Mouse (Mus musculus): Measurements from ENCODE around the gene Tsg101. TPM values are rescaled to one million over a fixed set of nuclear protein-coding genes. Genes with fewer than 3 reads are reported as not detected.

The Tsg101 gene
- polyA plus RNA-seq, 1 experiment from 2014 or later: 127 TPM

GRCm38 (mm10) chr7:46922075-46922474 lies 2.3 kb upstream of the Tsg101 start:
- DNase-seq (ENCODE audit: low spot score) (no peak), ATAC-seq (ENCODE audit: low FRiP score, low TSS enrichment) (no peak)
- Histone ChIP-seq H3K9ac (ENCODE audit: low read length) (no peak overlapping the region), H3K4me2 (replicated peaks; ENCODE audit: low read depth) (no peak overlapping the region), H3K36me3 (ENCODE audit: control insufficient read depth, insufficient read depth, low read length) (no peaks in the 10 kb centered on the region), H3K27ac (replicated peaks) (no peak overlapping the region), H3K4me3 (ENCODE audit: low read depth, low read length) (no peak overlapping the region), H3K9me3 (ENCODE audit: control insufficient read depth, low read length) (no peaks in the 10 kb centered on the region), H3K4me1 (replicated peaks; ENCODE audit: control insufficient read depth, insufficient read depth) (no peaks in the 10 kb centered on the region; the same call in none of the 2 replicates), H3K27me3 (ENCODE audit: control insufficient read depth, insufficient read depth, low read length) (no peaks in the 10 kb centered on the region)
- TF ChIP-seq CTCF (IDR thresholded peaks at IDR 0.05; ENCODE audit: low read depth): no peak
- no peak for TF ChIP-seq EP300 (optimal IDR thresholded peaks at IDR 0.05)
- 60% methylated on average over 4 of the region's 4 CpGs for WGBS

DNA sequence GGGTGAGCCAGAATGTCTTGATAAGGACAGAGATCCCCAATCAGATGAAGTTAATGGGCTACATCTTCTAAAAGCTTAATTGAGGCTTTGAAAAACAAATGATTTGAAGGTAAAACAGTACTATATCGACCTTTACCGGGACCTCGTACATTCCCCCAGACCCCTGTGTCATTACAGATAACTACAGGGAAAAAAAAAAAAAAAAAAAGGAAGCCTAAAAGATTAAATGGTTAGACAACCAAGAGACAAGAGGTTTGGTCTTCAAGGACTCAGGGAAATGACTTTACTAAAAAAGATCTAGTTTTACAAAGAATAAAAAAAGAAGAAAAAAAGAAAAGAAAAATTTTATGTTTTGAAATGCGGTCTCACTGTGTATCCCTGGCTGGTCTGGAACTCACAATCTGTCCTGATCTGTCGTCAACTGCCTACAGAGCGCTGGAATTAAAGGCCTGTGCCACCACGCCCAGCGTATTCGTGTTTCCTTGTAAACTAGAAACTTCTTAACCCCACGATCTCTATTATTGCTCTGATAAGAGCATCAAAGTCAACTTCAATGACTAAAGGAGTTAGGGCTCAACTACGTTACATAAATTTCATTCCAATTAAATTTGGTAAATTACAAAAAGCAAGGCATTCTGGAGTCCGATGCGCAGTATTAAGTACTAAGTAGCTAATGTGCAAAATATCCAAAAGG lies 944 bp downstream of the Tsg101 start:
- Histone ChIP-seq H3K4me1 (replicated peaks; ENCODE audit: control insufficient read depth, insufficient read depth) (no peaks in the 10 kb centered on the region; the same call in none of the 2 replicates), H3K4me2 (replicated peaks; ENCODE audit: low read depth) (peak overlapping the region; percentile 72), H3K9me3 (ENCODE audit: control insufficient read depth, low read length) (no peaks in the 10 kb centered on the region), H3K27ac (replicated peaks) (peak overlapping the region; percentile 99), H3K36me3 (ENCODE audit: control insufficient read depth, insufficient read depth, low read length) (no peaks in the 10 kb centered on the region), H3K9ac (ENCODE audit: low read length) (peak overlapping the region; percentile 95), H3K4me3 (ENCODE audit: low read depth, low read length) (peak overlapping the region; percentile 90), H3K27me3 (ENCODE audit: control insufficient read depth, insufficient read depth, low read length) (no peaks in the 10 kb centered on the region)
- ATAC-seq (ENCODE audit: low FRiP score, low TSS enrichment) (no peak), DNase-seq (ENCODE audit: low spot score) (peak; percentile 23)
- WGBS: 9% methylated on average over 13 of the region's 13 CpGs
- TF ChIP-seq CTCF (IDR thresholded peaks at IDR 0.05; ENCODE audit: low read depth) (no peak), EP300 (optimal IDR thresholded peaks at IDR 0.05) (no peak)

GRCm38 (mm10) chr7:46916376-46916775 lies 3.4 kb downstream of the Tsg101 start:
- Histone ChIP-seq H3K4me2 (replicated peaks; ENCODE audit: low read depth) (no peak overlapping the region), H3K4me1 (replicated peaks; ENCODE audit: control insufficient read depth, insufficient read depth) (no peaks in the 10 kb centered on the region; the same call in none of the 2 replicates), H3K9ac (ENCODE audit: low read length) (no peak overlapping the region), H3K27me3 (ENCODE audit: control insufficient read depth, insufficient read depth, low read length) (no peaks in the 10 kb centered on the region), H3K4me3 (ENCODE audit: low read depth, low read length) (no peak overlapping the region), H3K36me3 (ENCODE audit: control insufficient read depth, insufficient read depth, low read length) (peaks cover 3% of the 10 kb centered on the region; the same call in 1 of the 2 replicates), H3K27ac (replicated peaks) (no peak overlapping the region), H3K9me3 (ENCODE audit: control insufficient read depth, low read length) (no peaks in the 10 kb centered on the region)
- no peak for ATAC-seq (ENCODE audit: low FRiP score, low TSS enrichment)
- DNase-seq (ENCODE audit: low spot score): peak; percentile 18
- WGBS: 82% methylated on average over 3 of the region's 3 CpGs
- TF ChIP-seq EP300 (optimal IDR thresholded peaks at IDR 0.05): no peak
- TF ChIP-seq CTCF (IDR thresholded peaks at IDR 0.05; ENCODE audit: low read depth): no peak

DNA sequence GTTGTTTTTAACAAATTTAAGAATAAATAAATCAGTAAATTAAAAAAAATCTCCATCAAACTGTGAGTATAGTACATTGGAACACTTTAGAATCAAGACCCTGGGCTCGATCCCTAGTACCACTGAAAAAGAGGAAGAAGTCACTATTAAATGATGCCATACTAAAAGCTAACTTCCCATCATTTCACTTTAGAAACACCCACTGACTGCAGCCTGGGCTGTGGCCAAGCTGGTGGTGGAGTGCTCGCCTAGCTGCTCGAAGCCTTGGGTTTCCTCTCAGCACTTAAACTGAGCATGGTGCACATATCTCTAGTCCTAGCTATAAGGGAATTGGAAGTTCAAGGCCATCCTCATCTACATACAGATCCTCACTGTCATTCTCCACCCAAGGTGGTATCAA lies 8.5 kb downstream of the Tsg101 start:
- DNase-seq (ENCODE audit: low spot score) (no peak), ATAC-seq (ENCODE audit: low FRiP score, low TSS enrichment) (no peak)
- Histone ChIP-seq H3K36me3 (ENCODE audit: control insufficient read depth, insufficient read depth, low read length) (peaks cover 16% of the 10 kb centered on the region), H3K4me2 (replicated peaks; ENCODE audit: low read depth) (no peak overlapping the region), H3K27ac (replicated peaks) (no peak overlapping the region), H3K27me3 (ENCODE audit: control insufficient read depth, insufficient read depth, low read length) (no peaks in the 10 kb centered on the region), H3K9me3 (ENCODE audit: control insufficient read depth, low read length) (no peaks in the 10 kb centered on the region), H3K4me1 (replicated peaks; ENCODE audit: control insufficient read depth, insufficient read depth) (no peaks in the 10 kb centered on the region), H3K9ac (ENCODE audit: low read length) (no peak overlapping the region), H3K4me3 (ENCODE audit: low read depth, low read length) (no peak overlapping the region)
- WGBS: 91% methylated on average over 3 of the region's 3 CpGs
- TF ChIP-seq EP300 (optimal IDR thresholded peaks at IDR 0.05) (no peak), CTCF (IDR thresholded peaks at IDR 0.05; ENCODE audit: low read depth) (no peak)

DNA sequence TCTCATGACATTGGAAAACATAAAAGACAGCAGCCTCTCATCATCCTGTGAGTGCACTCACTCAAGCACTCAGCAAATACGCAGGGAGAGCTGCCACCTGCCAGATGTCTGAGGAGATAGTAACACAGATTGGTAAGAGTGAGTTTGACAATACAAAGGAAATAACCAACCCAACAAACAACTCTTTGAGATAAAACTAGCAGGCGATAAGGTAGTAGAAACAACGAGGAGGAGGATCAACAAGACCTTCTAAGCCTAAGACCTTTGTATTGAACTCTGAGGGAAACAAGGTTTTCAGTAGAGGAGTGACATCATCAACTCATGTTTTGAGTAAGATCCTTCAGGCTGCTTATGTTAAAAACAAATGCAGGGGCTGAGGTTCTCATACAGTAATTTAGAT lies 20.4 kb downstream of the Tsg101 start:
- Histone ChIP-seq H3K27me3 (ENCODE audit: control insufficient read depth, insufficient read depth, low read length) (no peaks in the 10 kb centered on the region), H3K27ac (replicated peaks) (no peak overlapping the region), H3K9me3 (ENCODE audit: control insufficient read depth, low read length) (no peaks in the 10 kb centered on the region), H3K36me3 (ENCODE audit: control insufficient read depth, insufficient read depth, low read length) (peaks cover 22% of the 10 kb centered on the region), H3K4me3 (ENCODE audit: low read depth, low read length) (no peak overlapping the region), H3K4me1 (replicated peaks; ENCODE audit: control insufficient read depth, insufficient read depth) (no peaks in the 10 kb centered on the region), H3K4me2 (replicated peaks; ENCODE audit: low read depth) (no peak overlapping the region), H3K9ac (ENCODE audit: low read length) (no peak overlapping the region)
- WGBS: 77% methylated on average over 3 of the region's 3 CpGs
- no peak for TF ChIP-seq EP300 (optimal IDR thresholded peaks at IDR 0.05)
- TF ChIP-seq CTCF (IDR thresholded peaks at IDR 0.05; ENCODE audit: low read depth): no peak
- no peak for ATAC-seq (ENCODE audit: low FRiP score, low TSS enrichment)
- DNase-seq (ENCODE audit: low spot score): no peak

- 89% methylated on average over 3 of the region's 3 CpGs for WGBS
- ATAC-seq (ENCODE audit: low FRiP score, low TSS enrichment) (no peak), DNase-seq (ENCODE audit: low spot score) (no peak)
- Histone ChIP-seq H3K27ac (replicated peaks) (no peak overlapping the region), H3K4me2 (replicated peaks; ENCODE audit: low read depth) (no peak overlapping the region), H3K4me1 (replicated peaks; ENCODE audit: control insufficient read depth, insufficient read depth) (no peaks in the 10 kb centered on the region), H3K9me3 (ENCODE audit: control insufficient read depth, low read length) (no peaks in the 10 kb centered on the region), H3K4me3 (ENCODE audit: low read depth, low read length) (no peak overlapping the region), H3K9ac (ENCODE audit: low read length) (no peak overlapping the region), H3K36me3 (ENCODE audit: control insufficient read depth, insufficient read depth, low read length) (peaks cover 22% of the 10 kb centered on the region), H3K27me3 (ENCODE audit: control insufficient read depth, insufficient read depth, low read length) (no peaks in the 10 kb centered on the region)
- TF ChIP-seq EP300 (optimal IDR thresholded peaks at IDR 0.05) (no peak), CTCF (IDR thresholded peaks at IDR 0.05; ENCODE audit: low read depth) (no peak)
Observed at GRCm38 (mm10) chr7:46895511-46895910, 24.3 kb downstream of the Tsg101 start.

All from stomach, postnatal 0 days (tissue).